Mouse (Mus musculus) megakaryocyte, embryonic 14.5 days (primary cell): Measurements from ENCODE around the gene Ice2.

ENCODE experiments used
- FLI1 ChIP-seq: IDR thresholded peaks from 2 replicates; pipeline ENCODE4 v1.6.1; 2012; ENCODE audit warnings: low read length, inconsistent platforms, mixed read lengths
- GATA1 ChIP-seq: IDR thresholded peaks from 3 replicates; pipeline ENCODE4 v1.6.1; 2012; ENCODE audit warnings: mixed read lengths, low read length, inconsistent platforms, borderline replicate concordance

DNA sequence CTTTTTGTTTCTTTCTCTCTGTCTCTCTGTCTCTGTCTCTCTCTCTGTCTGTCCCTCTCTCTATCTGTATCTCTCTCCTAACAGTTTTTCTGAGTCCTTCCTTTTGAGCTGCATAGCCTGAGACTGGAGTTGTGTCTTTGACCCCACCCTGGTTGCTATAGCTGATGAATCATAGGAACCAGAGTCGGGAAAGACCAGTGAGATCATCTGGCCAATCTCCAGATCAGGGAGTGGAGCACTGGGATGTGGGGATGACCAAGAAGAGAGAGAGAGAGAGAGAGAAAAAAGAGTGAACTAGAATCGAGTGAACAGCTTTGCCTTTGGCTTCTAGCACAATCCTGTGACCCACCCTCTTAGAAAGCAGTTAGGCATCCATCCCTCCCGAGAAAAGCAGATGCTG lies 45.5 kb downstream of the Ice2 start:
- TF ChIP-seq GATA1 (no peak), FLI1 (no peak)
